Mouse (Mus musculus): ENCODE measurements around the gene Zfp365. TPM values are rescaled to one million over a fixed set of nuclear protein-coding genes. Genes with fewer than 3 reads are reported as not detected.

The Zfp365 gene
- polyA plus RNA-seq, 1 experiment from 2014 or later, result 2.2 TPM

DNA sequence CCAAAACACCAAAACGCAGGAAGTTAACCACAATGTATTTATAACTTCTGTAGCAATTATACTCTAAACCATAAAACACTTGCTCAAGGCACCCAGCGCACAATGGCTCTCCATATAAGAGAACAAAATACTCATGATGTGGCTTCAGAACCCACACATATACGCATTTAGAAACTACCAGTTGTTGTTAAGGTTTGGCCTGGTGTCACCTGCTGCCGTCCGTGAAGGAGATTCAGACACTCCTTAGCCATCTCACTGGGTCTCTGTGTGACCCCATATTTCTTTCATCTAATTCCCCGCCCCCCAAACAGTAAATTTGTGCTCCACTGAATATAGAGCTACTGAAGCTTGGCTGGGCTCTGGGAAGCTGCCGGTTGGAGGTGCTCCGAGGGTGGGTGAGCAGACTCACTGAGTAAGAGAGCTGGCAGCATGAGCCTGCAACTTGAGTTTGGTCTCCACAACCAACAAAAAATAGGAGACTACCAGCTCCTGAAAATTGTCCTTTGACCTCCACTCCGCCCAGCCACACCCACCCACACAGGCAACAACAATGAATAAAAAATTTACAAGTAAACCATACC is 14.0 kb downstream of the Zfp365 start:
- Histone ChIP-seq H3K4me3 (no peak overlapping the region), H3K4me1 (no peaks in the 10 kb centered on the region), H3K27ac (replicated peaks) (no peak overlapping the region), H3K36me3 (replicated peaks) (no peaks in the 10 kb centered on the region), H3K27me3 (replicated peaks; ENCODE audit: low read depth, poor library complexity, severe bottlenecking) (peaks cover 7% of the 10 kb centered on the region), H3K9me3 (no peaks in the 10 kb centered on the region)
- 91% methylated on average over 9 of the region's 9 CpGs for WGBS
- no peak for DNase-seq (ENCODE audit: low spot score)

DNA sequence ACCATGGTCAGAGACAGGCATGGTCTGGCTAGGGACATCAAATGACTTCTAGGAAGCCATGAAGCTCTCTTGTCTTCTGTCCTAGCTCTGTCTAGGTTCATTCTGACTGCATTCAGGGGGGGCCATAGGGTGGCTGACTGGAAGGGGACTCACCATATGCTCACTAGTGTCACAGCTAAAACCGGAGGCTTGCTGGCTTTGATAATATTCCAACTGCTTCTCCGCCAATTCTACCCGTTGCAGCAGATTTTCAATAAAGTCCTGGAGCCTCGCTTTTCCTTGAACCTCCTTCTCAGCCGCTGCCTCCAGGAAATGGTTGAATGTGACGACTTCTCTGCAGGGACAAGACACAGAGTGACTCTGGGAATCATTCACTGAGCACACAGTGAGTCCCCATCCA is 15.2 kb downstream of the Zfp365 start:
- Histone ChIP-seq H3K27me3 (replicated peaks; ENCODE audit: low read depth, poor library complexity, severe bottlenecking) (no peaks in the 10 kb centered on the region), H3K9me3 (no peaks in the 10 kb centered on the region), H3K36me3 (replicated peaks) (no peaks in the 10 kb centered on the region), H3K27ac (replicated peaks) (no peak overlapping the region), H3K4me3 (no peak overlapping the region), H3K4me1 (no peaks in the 10 kb centered on the region)
- 89% methylated on average over 6 of the region's 6 CpGs for WGBS
- no peak for DNase-seq (ENCODE audit: low spot score)

DNA sequence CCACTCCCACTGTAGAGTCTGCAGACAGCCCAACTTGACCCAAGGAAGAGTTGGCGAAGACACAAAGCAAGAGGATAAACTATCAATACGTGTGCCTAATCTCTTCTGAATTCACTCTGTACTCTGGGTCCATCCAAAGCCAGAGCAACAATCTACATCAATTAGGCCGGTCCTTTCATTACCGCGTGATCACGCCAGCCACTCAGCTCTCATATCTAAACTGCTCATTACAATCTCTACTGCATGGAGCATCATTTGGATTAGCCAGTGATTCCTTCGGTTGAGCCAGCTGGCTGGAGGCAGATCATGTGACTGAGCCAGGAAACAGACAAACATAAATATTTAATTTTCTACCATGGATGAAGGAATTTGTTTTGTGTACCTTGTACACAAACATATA is 17.8 kb downstream of the Zfp365 start:
- H3K9me3 ChIP-seq, result no peaks in the 10 kb centered on the region
- no peaks in the 10 kb centered on the region for H3K4me1 ChIP-seq
- no peak for DNase-seq (ENCODE audit: low spot score)
- 93% methylated on average over 7 of the region's 7 CpGs for WGBS
- H3K27me3 ChIP-seq (replicated peaks; ENCODE audit: low read depth, poor library complexity, severe bottlenecking), result no peaks in the 10 kb centered on the region
- no peak overlapping the region for H3K27ac ChIP-seq (replicated peaks)
- H3K4me3 ChIP-seq, result no peak overlapping the region
- H3K36me3 ChIP-seq (replicated peaks), result no peaks in the 10 kb centered on the region

DNA sequence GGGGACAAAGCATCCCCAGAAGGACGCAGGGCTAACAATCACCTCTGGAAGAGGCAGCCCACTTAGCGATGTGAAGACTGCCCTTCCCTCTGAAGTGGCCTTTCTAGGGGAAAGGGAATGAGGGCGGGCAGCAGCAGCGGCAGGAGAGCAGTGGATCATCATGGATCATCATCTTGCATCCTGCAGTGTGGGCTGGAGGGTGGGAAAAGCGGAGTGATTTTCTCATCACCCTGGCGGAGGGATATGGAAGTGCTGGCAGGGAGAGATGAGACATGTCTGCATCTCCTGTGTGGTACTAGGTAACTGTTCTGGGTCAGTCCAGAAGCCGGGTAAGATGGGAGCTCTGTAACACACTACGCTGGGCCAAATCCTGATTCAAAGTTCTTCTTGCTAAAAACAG is 18.4 kb downstream of the Zfp365 start:
- Histone ChIP-seq H3K4me3 (no peak overlapping the region), H3K27ac (replicated peaks) (no peak overlapping the region), H3K9me3 (no peaks in the 10 kb centered on the region), H3K4me1 (no peaks in the 10 kb centered on the region), H3K27me3 (replicated peaks; ENCODE audit: low read depth, poor library complexity, severe bottlenecking) (no peaks in the 10 kb centered on the region), H3K36me3 (replicated peaks) (no peaks in the 10 kb centered on the region)
- no peak for DNase-seq (ENCODE audit: low spot score)
- WGBS, result 76% methylated on average over 8 of the region's 8 CpGs

DNA sequence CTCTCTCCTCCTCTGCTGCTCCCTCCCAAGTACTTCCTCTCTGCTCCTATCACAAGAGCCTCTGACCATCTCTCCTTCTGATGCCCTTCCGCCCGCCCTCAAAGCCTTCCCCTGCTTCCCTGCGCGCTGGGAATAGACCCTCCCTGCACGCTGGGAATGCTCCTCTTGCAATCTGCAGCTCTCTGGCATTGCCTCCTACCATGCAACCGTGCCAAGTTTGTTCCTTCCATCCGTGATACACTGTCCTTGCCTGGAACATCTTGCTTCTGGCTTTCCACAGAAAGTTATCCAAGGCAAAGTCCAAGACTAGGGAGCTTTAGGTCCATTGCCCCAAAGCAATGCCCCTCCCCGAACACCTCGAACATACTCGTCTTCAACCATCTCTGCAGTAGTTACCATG is 19.2 kb downstream of the Zfp365 start:
- 89% methylated on average over 10 of the region's 10 CpGs for WGBS
- no peak overlapping the region for H3K4me3 ChIP-seq
- no peaks in the 10 kb centered on the region for H3K27me3 ChIP-seq (replicated peaks; ENCODE audit: low read depth, poor library complexity, severe bottlenecking)
- no peaks in the 10 kb centered on the region for H3K36me3 ChIP-seq (replicated peaks)
- no peak for DNase-seq (ENCODE audit: low spot score)
- no peak overlapping the region for H3K27ac ChIP-seq (replicated peaks)
- no peaks in the 10 kb centered on the region for H3K9me3 ChIP-seq
- H3K4me1 ChIP-seq, result no peaks in the 10 kb centered on the region

DNA sequence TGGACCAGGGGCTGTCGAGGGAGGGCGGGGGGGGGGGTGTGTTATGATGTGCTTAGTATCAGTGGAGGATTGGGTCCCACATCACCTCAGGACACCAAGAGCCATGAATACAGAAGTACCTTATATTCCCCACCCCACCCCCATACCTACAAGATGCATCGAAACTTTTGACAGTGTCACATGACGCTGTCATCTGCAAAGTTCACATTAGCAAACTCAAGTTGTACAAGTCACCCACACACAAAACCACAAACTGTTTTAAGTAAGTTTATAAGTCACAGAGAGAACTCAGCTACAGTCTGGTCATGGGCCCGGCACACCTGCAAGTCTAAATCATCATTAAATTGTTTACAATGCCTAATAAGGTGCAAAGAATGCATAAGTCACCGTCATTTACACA is 21.3 kb downstream of the Zfp365 start:
- no peaks in the 10 kb centered on the region for H3K9me3 ChIP-seq
- 88% methylated on average over 6 of the region's 6 CpGs for WGBS
- H3K4me3 ChIP-seq, result no peak overlapping the region
- H3K4me1 ChIP-seq, result no peaks in the 10 kb centered on the region
- no peak for DNase-seq (ENCODE audit: low spot score)
- no peak overlapping the region for H3K27ac ChIP-seq (replicated peaks)
- no peaks in the 10 kb centered on the region for H3K36me3 ChIP-seq (replicated peaks)
- H3K27me3 ChIP-seq (replicated peaks; ENCODE audit: low read depth, poor library complexity, severe bottlenecking), result no peaks in the 10 kb centered on the region

DNA sequence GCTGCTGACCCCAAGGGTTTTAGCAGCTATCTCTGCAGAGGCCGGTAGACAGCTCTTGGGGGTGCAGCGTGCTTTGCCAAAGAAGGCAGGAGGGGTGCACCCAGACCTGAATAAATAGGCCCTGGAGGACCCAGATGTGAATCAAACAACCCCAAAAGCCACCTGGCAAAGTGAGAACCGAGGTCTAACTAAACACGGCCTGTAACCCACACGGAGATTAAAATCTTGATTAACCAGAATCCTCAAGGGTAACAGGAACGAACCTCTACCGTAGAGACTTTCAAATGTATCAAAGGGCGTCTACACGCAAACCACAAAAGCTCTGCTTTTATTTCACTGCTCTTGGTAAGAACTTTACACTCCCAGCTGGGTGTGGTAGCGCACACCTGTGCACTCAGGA is 24.5 kb downstream of the Zfp365 start:
- Histone ChIP-seq H3K27me3 (replicated peaks; ENCODE audit: low read depth, poor library complexity, severe bottlenecking) (no peaks in the 10 kb centered on the region), H3K36me3 (replicated peaks) (no peaks in the 10 kb centered on the region), H3K4me1 (no peaks in the 10 kb centered on the region), H3K4me3 (no peak overlapping the region), H3K9me3 (no peaks in the 10 kb centered on the region), H3K27ac (replicated peaks) (no peak overlapping the region)
- DNase-seq (ENCODE audit: low spot score), result no peak
- WGBS, result 92% methylated on average over 10 of the region's 10 CpGs

DNA sequence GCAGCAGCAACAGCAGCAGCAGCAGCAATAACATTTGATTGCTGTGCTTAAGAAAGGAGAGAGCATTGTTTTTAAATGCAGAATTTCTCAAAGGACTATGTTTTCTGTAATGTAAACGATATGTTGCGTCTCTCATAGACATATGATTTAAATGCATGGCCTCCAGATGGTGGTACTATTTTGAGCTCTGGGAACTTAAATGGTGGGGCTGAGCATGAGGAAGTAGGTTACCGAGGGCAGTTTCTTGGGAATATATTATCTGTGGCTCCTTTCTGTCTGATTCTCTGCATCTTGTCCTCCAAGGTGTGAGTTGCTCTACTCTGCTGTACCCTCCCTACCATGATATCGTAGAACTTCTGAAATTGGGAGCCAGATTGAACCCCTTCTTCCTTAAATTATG is 31.8 kb downstream of the Zfp365 start:
- Histone ChIP-seq H3K4me3 (no peak overlapping the region), H3K4me1 (no peaks in the 10 kb centered on the region), H3K27me3 (replicated peaks; ENCODE audit: low read depth, poor library complexity, severe bottlenecking) (no peaks in the 10 kb centered on the region), H3K9me3 (no peaks in the 10 kb centered on the region), H3K36me3 (replicated peaks) (no peaks in the 10 kb centered on the region), H3K27ac (replicated peaks) (no peak overlapping the region)
- DNase-seq (ENCODE audit: low spot score), result no peak
- 92% methylated on average over 4 of the region's 4 CpGs for WGBS

DNA sequence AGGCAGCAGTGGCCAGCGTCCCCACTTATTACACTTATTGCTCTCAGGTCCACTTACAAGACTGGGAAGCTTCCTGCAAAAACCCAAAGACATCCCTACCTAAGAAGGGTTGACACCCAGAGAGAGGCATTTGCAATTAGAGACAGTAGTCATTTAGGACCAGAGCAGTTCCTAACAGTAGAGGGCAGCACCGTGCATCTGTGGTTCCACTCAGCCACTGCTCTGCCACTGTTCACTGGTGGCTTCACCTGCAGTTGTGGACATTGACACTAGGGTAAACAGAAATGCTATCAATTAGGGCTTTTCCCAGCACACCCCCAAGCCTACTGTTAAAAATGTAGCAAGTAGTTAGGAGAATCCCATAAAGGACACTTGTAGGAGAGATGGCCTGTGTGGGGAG is 40.7 kb downstream of the Zfp365 start:
- Histone ChIP-seq H3K9me3 (no peaks in the 10 kb centered on the region), H3K4me1 (no peaks in the 10 kb centered on the region), H3K36me3 (replicated peaks) (no peaks in the 10 kb centered on the region), H3K4me3 (no peak overlapping the region), H3K27ac (replicated peaks) (no peak overlapping the region), H3K27me3 (replicated peaks; ENCODE audit: low read depth, poor library complexity, severe bottlenecking) (no peaks in the 10 kb centered on the region)
- peak; percentile 58 for DNase-seq (ENCODE audit: low spot score)
- WGBS, result 18% methylated on average over 2 of the region's 2 CpGs

DNA sequence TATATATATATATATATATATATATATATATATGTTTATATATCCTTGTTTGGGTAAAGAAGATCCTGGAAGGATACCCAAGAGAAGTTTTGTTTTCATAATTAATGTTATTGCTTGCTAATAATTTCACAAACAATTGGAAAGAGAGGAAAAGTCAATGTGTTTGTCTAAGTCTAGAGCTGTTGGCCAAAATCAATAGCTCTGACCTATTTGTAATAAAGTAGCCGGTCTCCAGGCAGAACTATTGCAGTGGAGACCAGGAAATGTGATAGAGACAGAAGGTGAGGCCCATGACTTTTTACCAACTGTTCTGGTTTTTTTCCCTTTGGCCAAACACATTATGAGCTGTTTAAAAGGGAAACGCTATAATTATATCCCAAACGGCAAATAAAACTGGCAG is 44.2 kb downstream of the Zfp365 start:
- WGBS, result 92% methylated on average over 3 of the region's 3 CpGs
- H3K4me1 ChIP-seq, result no peaks in the 10 kb centered on the region
- no peak overlapping the region for H3K27ac ChIP-seq (replicated peaks)
- no peak for DNase-seq (ENCODE audit: low spot score)
- H3K27me3 ChIP-seq (replicated peaks; ENCODE audit: low read depth, poor library complexity, severe bottlenecking), result no peaks in the 10 kb centered on the region
- H3K36me3 ChIP-seq (replicated peaks), result no peaks in the 10 kb centered on the region
- no peak overlapping the region for H3K4me3 ChIP-seq
- no peaks in the 10 kb centered on the region for H3K9me3 ChIP-seq

DNA sequence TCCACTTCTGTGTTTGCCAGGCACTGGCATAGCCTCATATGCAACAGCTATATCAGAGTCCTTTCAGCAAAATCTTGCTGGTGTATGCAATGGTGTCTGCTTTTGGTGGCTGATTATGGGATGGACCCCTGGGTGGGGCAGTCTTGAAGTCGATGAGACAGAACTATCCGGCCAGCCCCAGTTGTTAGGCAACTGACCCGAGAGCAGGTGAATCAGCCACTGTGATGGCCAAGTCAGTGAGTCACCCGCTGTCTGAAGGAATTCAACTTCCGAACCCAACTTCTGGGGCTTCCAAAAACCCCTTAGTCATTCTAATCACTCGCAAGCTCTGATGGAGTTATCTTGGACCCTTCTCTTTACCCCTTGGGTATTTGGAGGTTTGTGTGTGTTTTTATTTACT is 46.6 kb downstream of the Zfp365 start:
- no peak for DNase-seq (ENCODE audit: low spot score)
- Histone ChIP-seq H3K27me3 (replicated peaks; ENCODE audit: low read depth, poor library complexity, severe bottlenecking) (no peaks in the 10 kb centered on the region), H3K4me3 (no peak overlapping the region), H3K9me3 (no peaks in the 10 kb centered on the region), H3K36me3 (replicated peaks) (no peaks in the 10 kb centered on the region), H3K4me1 (no peaks in the 10 kb centered on the region), H3K27ac (replicated peaks) (no peak overlapping the region)
- WGBS, result 94% methylated on average over 6 of the region's 6 CpGs

DNA sequence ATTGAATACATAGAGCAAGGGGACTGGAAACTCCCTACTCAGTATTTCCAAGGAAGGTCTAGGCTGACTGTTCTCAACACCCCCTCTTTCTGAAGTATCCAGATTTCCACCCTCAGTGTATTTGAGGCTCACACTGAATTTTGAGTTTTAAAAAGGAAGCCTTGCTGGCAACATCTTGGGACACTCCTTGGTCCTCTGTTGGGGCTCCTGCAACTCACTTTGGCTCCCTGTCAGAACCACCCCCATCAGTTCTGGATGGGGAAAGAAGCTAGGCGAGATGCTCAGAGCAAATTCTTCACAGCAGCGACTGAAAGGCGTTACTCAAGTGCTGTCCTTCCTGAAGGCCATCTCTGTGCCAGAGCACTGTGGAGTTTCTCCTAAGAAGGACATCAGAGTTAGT is 47.4 kb downstream of the Zfp365 start:
- H3K27me3 ChIP-seq (replicated peaks; ENCODE audit: low read depth, poor library complexity, severe bottlenecking), result no peaks in the 10 kb centered on the region
- no peak for DNase-seq (ENCODE audit: low spot score)
- H3K36me3 ChIP-seq (replicated peaks), result no peaks in the 10 kb centered on the region
- no peaks in the 10 kb centered on the region for H3K4me1 ChIP-seq
- no peak overlapping the region for H3K27ac ChIP-seq (replicated peaks)
- no peaks in the 10 kb centered on the region for H3K9me3 ChIP-seq
- WGBS, result 79% methylated on average over 3 of the region's 3 CpGs
- H3K4me3 ChIP-seq, result no peak overlapping the region

DNA sequence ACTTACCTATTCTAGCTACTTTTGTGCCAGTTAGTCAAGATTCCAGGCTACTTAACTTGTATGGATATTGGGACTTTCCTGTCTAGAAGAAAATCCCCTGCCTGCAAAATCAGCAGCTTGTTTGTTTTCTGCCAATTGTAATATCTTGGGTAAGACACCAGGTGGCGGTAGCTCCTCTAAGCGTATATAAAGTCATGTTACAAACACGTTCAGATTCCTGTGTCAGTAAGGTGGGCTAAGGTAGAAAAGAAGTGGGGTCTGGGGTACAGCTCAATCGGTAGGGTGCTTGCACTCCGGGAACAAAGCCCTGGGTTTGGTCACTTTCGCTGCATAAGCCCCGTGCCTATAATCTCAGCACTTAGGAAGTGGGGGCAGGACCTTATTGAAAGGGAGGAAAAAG is 50.1 kb downstream of the Zfp365 start:
- no peaks in the 10 kb centered on the region for H3K36me3 ChIP-seq (replicated peaks)
- no peaks in the 10 kb centered on the region for H3K4me1 ChIP-seq
- H3K27me3 ChIP-seq (replicated peaks; ENCODE audit: low read depth, poor library complexity, severe bottlenecking), result 0 out of 2 replicates have a peak, but pooled peaks cover 3% of the 10 kb centered on the region
- no peaks in the 10 kb centered on the region for H3K9me3 ChIP-seq
- H3K27ac ChIP-seq (replicated peaks), result no peak overlapping the region
- DNase-seq (ENCODE audit: low spot score), result peak; percentile 27
- no peak overlapping the region for H3K4me3 ChIP-seq
- 9% methylated on average over 7 of the region's 7 CpGs for WGBS

DNA sequence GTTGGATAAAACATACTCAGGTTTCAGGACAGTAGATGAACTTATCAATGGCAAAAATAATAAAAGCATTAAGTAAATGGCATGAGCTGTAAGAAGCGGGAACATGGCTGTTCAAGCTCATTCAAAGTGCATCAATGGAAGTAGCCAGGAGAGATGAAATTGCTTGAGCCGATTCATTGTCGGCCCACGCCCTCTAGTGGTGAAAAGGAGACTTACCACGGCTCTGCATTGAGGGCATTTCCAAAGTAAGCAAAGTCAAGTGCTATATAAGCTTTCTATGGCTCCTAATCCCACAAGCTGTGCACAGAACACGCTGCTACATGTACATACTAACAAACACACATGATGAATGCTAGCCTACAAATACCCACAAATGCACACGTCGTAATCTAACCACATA is 53.6 kb downstream of the Zfp365 start:
- H3K27ac ChIP-seq (replicated peaks), result no peak overlapping the region
- DNase-seq (ENCODE audit: low spot score), result peak; percentile 78

More for the DNA sequence above, 53.6 kb downstream of the Zfp365 start:
- WGBS, result 21% methylated on average over 8 of the region's 8 CpGs
- 0 out of 2 replicates have a peak, but pooled peaks cover 3% of the 10 kb centered on the region for H3K27me3 ChIP-seq (replicated peaks; ENCODE audit: low read depth, poor library complexity, severe bottlenecking)
- H3K4me1 ChIP-seq, result peaks cover 17% of the 10 kb centered on the region
- no peaks in the 10 kb centered on the region for H3K9me3 ChIP-seq
- H3K4me3 ChIP-seq, result no peak overlapping the region
- no peaks in the 10 kb centered on the region for H3K36me3 ChIP-seq (replicated peaks)

All from embryonic facial prominence, embryonic 10.5 days (tissue).